Mouse (Mus musculus): ENCODE measurements around the gene Ap1s2. TPM values are rescaled to one million over a fixed set of nuclear protein-coding genes. Genes with fewer than 3 reads are reported as not detected.

The Ap1s2 gene
- polyA plus RNA-seq (2015; fragmentation: Nextera tagmentation; extraction: Ambion mirVana) = 33.0 and 33.7 TPM in 2 replicates

DNA sequence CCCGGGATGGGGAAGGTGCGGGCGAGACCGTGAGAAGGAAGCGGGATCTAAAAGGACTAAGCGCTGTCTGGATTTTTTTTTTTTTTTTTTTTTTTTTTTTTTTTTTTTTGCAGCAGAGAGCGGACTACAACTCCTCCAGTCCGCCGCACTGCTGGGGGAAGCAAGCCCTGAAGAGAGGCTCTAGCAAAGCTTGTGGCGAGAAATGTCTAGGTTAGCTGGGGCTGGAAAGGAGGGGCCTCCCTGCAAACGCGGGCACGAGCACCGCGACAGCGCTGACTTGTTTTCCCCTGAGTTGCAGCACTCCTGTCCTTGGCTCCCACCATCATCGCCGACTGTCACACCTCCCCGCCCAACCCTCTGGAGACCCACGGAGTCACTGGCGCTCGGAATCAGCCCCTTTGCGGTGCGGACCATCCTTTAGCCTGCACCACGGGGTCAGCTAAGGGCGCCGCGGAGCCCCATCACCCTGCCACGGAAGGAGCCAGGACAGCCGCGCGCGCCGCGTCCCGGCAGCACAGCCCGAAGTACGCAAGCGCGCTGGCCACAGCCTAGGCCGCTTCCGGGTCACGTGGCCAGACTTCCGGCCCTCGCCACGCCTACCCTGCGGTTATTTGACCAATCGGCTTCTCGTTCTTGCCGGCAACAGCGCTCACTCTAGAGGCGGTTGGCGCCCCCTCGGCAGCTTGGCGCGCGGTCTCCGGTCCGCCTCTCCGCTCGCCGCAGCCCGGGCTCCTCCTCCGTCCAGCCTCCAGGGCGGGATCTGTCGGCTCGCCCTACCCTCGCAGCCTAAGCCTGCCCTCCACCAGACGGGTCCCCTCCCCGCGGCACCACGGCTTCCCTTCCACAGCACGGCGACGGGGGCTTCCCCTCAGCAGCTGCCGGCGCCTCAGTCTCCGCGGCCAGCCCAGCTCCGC, at the start of gene Ap1s2:
Gene Ap1s2, plus strand, starts transcription at position 681 of the 914 bp plus-strand sequence.
- Histone ChIP-seq H3K4me1 (no peaks in the 10 kb centered on the region), H3K27me3 (peaks cover 9% of the 10 kb centered on the region; the same call in 1 of the 2 replicates), H3K9me3 (no peaks in the 10 kb centered on the region), H3K4me2 (peak within 1 kb of the TSS; percentile 47), H3K4me3 (peak within 1 kb of the TSS; percentile 60), H3K27ac (peak within 1 kb of the TSS; percentile 86), H3K9ac (peak within 1 kb of the TSS; percentile 54), H3K36me3 (no peaks in the 10 kb centered on the region)
- ATAC-seq (ENCODE audit: insufficient number of reproducible peaks, low FRiP score, low TSS enrichment, low read depth) = peak; percentile 99
- 22% methylated on average over 76 of the region's 80 CpGs for WGBS

GRCm38 (mm10) chrX:163867711-163868379, 41.0 kb upstream of the Ap1s2 start:
- 76% methylated on average over 5 of the region's 5 CpGs for WGBS
- Histone ChIP-seq H3K27ac (no peak overlapping the region), H3K9ac (no peak overlapping the region), H3K27me3 (no peaks in the 10 kb centered on the region), H3K4me3 (no peak overlapping the region), H3K36me3 (no peaks in the 10 kb centered on the region), H3K9me3 (no peaks in the 10 kb centered on the region), H3K4me2 (no peak overlapping the region), H3K4me1 (no peaks in the 10 kb centered on the region)
- no peak for ATAC-seq (ENCODE audit: insufficient number of reproducible peaks, low FRiP score, low TSS enrichment, low read depth)

DNA sequence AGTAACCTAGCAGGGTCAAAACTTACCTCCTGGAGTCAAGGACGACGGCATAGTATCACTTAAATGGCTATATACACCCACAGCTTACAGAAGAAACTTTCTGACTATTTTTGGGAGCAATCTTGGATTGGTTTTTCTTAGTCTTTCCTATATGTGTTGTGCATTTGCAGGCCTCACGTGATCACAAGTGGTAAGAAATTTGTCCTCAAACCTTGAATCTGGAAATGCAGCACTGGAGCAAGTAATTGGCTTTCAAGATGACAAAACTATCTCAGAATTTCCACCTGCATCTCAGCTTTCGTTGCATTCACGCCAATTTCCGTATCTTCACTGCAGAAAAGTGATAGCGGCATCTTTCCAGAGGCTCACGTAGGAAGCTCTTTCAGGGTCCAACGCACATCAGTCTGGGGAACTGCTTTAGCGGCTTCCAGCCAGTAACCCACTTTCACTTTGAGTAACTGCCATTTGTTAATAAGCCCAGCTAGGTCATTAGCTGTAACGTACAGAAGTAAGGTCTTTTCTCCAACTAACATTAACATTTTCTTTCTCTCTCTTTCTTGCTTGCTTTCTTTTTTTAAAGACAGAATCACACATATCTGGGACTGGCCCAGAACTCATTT, 40.0 kb upstream of the Ap1s2 start:
- no peak for ATAC-seq (ENCODE audit: insufficient number of reproducible peaks, low FRiP score, low TSS enrichment, low read depth)
- H3K4me1 ChIP-seq = no peaks in the 10 kb centered on the region
- no peak overlapping the region for H3K4me3 ChIP-seq
- no peak overlapping the region for H3K27ac ChIP-seq
- no peaks in the 10 kb centered on the region for H3K27me3 ChIP-seq
- WGBS = 77% methylated on average over 11 of the region's 11 CpGs
- H3K36me3 ChIP-seq = no peaks in the 10 kb centered on the region
- no peaks in the 10 kb centered on the region for H3K9me3 ChIP-seq
- no peak overlapping the region for H3K9ac ChIP-seq
- no peak overlapping the region for H3K4me2 ChIP-seq

- no peaks in the 10 kb centered on the region for H3K9me3 ChIP-seq
- H3K27me3 ChIP-seq = 0 out of 2 replicates have a peak, but pooled peaks cover 3% of the 10 kb centered on the region
- no peak for ATAC-seq (ENCODE audit: insufficient number of reproducible peaks, low FRiP score, low TSS enrichment, low read depth)
- no peaks in the 10 kb centered on the region for H3K36me3 ChIP-seq
- no peak overlapping the region for H3K4me2 ChIP-seq
- no peak overlapping the region for H3K4me3 ChIP-seq
- H3K9ac ChIP-seq = no peak overlapping the region
- H3K4me1 ChIP-seq = no peaks in the 10 kb centered on the region
- H3K27ac ChIP-seq = no peak overlapping the region
- WGBS = 79% methylated on average over 3 of the region's 3 CpGs
Observed at GRCm38 (mm10) chrX:163875932-163876331, 32.9 kb upstream of the Ap1s2 start.

- Histone ChIP-seq H3K27ac (no peak overlapping the region), H3K27me3 (0 out of 2 replicates have a peak, but pooled peaks cover 3% of the 10 kb centered on the region), H3K9ac (no peak overlapping the region), H3K4me2 (no peak overlapping the region), H3K9me3 (no peaks in the 10 kb centered on the region), H3K4me3 (no peak overlapping the region), H3K4me1 (no peaks in the 10 kb centered on the region), H3K36me3 (no peaks in the 10 kb centered on the region)
- no peak for ATAC-seq (ENCODE audit: insufficient number of reproducible peaks, low FRiP score, low TSS enrichment, low read depth)
- 66% methylated on average over 4 of the region's 4 CpGs for WGBS
Observed at GRCm38 (mm10) chrX:163876636-163877035, 32.2 kb upstream of the Ap1s2 start.

DNA sequence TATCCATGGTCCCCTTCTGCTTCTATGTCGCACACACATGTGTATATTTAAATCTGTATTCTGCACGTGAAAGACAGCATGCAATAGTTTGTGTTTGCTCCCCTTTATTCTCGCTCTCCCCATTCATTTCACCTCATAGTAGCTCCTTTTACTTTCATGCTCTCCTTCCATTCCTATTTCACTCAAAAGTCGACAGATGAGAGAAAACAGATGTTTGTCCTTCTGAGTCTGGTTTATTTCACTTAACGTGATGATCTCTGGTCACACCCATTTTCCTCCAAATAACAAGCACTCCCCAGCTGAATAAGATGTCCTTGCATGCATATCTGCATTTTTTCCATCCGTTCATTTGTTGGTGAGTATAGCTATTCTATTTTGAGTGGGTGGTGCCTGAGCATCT, 29.8 kb upstream of the Ap1s2 start:
- no peak overlapping the region for H3K9ac ChIP-seq
- H3K27me3 ChIP-seq = 0 out of 2 replicates have a peak, but pooled peaks cover 3% of the 10 kb centered on the region
- no peak overlapping the region for H3K4me2 ChIP-seq
- no peaks in the 10 kb centered on the region for H3K4me1 ChIP-seq
- H3K36me3 ChIP-seq = no peaks in the 10 kb centered on the region
- 52% methylated on average over 6 of the region's 6 CpGs for WGBS
- no peak overlapping the region for H3K4me3 ChIP-seq
- H3K27ac ChIP-seq = no peak overlapping the region
- no peak for ATAC-seq (ENCODE audit: insufficient number of reproducible peaks, low FRiP score, low TSS enrichment, low read depth)
- H3K9me3 ChIP-seq = no peaks in the 10 kb centered on the region

GRCm38 (mm10) chrX:163879461-163879860, 29.4 kb upstream of the Ap1s2 start:
- 37% methylated on average over 5 of the region's 5 CpGs for WGBS
- H3K4me3 ChIP-seq = no peak overlapping the region
- no peaks in the 10 kb centered on the region for H3K36me3 ChIP-seq
- peak overlapping the region; percentile 50; the same call in 1 of the 2 replicates for H3K27ac ChIP-seq
- H3K4me1 ChIP-seq = no peaks in the 10 kb centered on the region
- H3K9ac ChIP-seq = no peak overlapping the region
- no peaks in the 10 kb centered on the region for H3K9me3 ChIP-seq
- ATAC-seq (ENCODE audit: insufficient number of reproducible peaks, low FRiP score, low TSS enrichment, low read depth) = no peak
- H3K4me2 ChIP-seq = no peak overlapping the region
- 0 out of 2 replicates have a peak, but pooled peaks cover 3% of the 10 kb centered on the region for H3K27me3 ChIP-seq

- H3K9ac ChIP-seq = no peak overlapping the region
- 70% methylated on average over 4 of the region's 4 CpGs for WGBS
Observed at GRCm38 (mm10) chrX:163885539-163885981, 23.3 kb upstream of the Ap1s2 start.

GRCm38 (mm10) chrX:163897354-163897753, 11.5 kb upstream of the Ap1s2 start:
- Histone ChIP-seq H3K4me1 (no peaks in the 10 kb centered on the region), H3K27me3 (peaks cover 6% of the 10 kb centered on the region; the same call in 1 of the 2 replicates), H3K4me2 (no peak overlapping the region), H3K27ac (no peak overlapping the region), H3K4me3 (no peak overlapping the region), H3K9ac (no peak overlapping the region), H3K36me3 (no peaks in the 10 kb centered on the region), H3K9me3 (no peaks in the 10 kb centered on the region)
- ATAC-seq (ENCODE audit: insufficient number of reproducible peaks, low FRiP score, low TSS enrichment, low read depth) = no peak
- WGBS = 66% methylated on average over 1 of the region's 1 CpGs

More at GRCm38 (mm10) chrX:163885539-163885981, 23.3 kb upstream of the Ap1s2 start:
- no peaks in the 10 kb centered on the region for H3K36me3 ChIP-seq
- H3K4me1 ChIP-seq = no peaks in the 10 kb centered on the region
- H3K4me3 ChIP-seq = no peak overlapping the region
- H3K4me2 ChIP-seq = no peak overlapping the region
- H3K27ac ChIP-seq = no peak overlapping the region
- no peaks in the 10 kb centered on the region for H3K27me3 ChIP-seq
- ATAC-seq (ENCODE audit: insufficient number of reproducible peaks, low FRiP score, low TSS enrichment, low read depth) = no peak
- no peaks in the 10 kb centered on the region for H3K9me3 ChIP-seq

GRCm38 (mm10) chrX:163899431-163900020, 9.3 kb upstream of the Ap1s2 start:
- Histone ChIP-seq H3K4me3 (no peak overlapping the region), H3K4me2 (no peak overlapping the region), H3K27ac (no peak overlapping the region), H3K36me3 (no peaks in the 10 kb centered on the region), H3K9ac (no peak overlapping the region), H3K9me3 (no peaks in the 10 kb centered on the region), H3K4me1 (no peaks in the 10 kb centered on the region), H3K27me3 (peaks cover 9% of the 10 kb centered on the region)
- 44% methylated on average over 5 of the region's 5 CpGs for WGBS
- ATAC-seq (ENCODE audit: insufficient number of reproducible peaks, low FRiP score, low TSS enrichment, low read depth) = no peak

DNA sequence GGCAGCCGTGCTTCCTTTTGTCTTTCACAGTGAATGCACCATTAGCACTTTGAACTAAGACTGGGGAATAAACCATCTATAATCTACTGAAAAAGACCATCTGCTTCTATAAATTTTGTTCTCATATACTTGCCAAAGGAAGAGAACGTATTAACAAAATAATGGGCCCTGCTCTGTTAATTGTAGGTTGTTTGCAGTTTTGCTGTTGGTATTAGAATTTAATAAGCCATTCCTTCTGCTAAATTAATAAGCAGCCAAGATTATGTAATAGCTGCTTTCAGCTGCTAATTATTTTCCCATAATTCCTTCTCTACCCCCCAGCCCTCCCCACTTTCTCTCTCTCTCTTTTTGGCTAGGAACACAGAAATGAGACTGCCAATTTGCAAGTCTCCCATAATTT, 2.0 kb upstream of the Ap1s2 start:
- Histone ChIP-seq H3K4me2 (no peak overlapping the region), H3K4me3 (no peak overlapping the region), H3K9ac (no peak overlapping the region), H3K36me3 (no peaks in the 10 kb centered on the region), H3K4me1 (no peaks in the 10 kb centered on the region), H3K27me3 (peaks cover 9% of the 10 kb centered on the region), H3K9me3 (no peaks in the 10 kb centered on the region), H3K27ac (no peak overlapping the region)
- no peak for ATAC-seq (ENCODE audit: insufficient number of reproducible peaks, low FRiP score, low TSS enrichment, low read depth)
- WGBS = 79% methylated on average over 2 of the region's 2 CpGs
